Mouse (Mus musculus) neural tube, embryonic 14.5 days (tissue): ENCODE data around the gene Lrrn1. TPM values are rescaled to one million over a fixed set of nuclear protein-coding genes. Genes with fewer than 3 reads are reported as not detected.

Source experiments
- ATAC-seq: fragments of 200-750 bp; cut with Nextera tagmentation; 2 replicates; pipeline ENCODE4 v1.8.0; 2017; ENCODE audit warnings: low read depth, mild to moderate bottlenecking, moderate TSS enrichment, moderate library complexity
- H3K27ac ChIP-seq: fragments of 300-500 bp; sonication (generic); 2 replicates; pipeline ENCODE4 v1.5.1; 2014; ENCODE audit warnings: low read depth, mild to moderate bottlenecking, control low read depth, low read length, moderate library complexity, mixed read lengths
- H3K27me3 ChIP-seq: fragments of 300-500 bp; sonication (generic); 2 replicates; pipeline ENCODE4 v1.6.1; 2014; ENCODE audit warnings: low read length; ENCODE audit not compliant: control insufficient read depth, insufficient read depth
- H3K36me3 ChIP-seq: fragments of 300-500 bp; sonication (generic); 2 replicates; pipeline ENCODE4 v1.6.1; 2014; ENCODE audit warnings: low read length, mixed read lengths; ENCODE audit not compliant: control insufficient read depth, insufficient read depth
- H3K4me1 ChIP-seq: fragments of 300-500 bp; sonication (generic); 2 replicates; pipeline ENCODE4 v1.6.1; 2014; ENCODE audit warnings: low read length; ENCODE audit not compliant: control insufficient read depth, insufficient read depth
- H3K4me2 ChIP-seq: fragments of 300-500 bp; sonication (generic); 2 replicates; pipeline ENCODE4 v1.6.1; 2014; ENCODE audit warnings: mild to moderate bottlenecking, low read depth, low read length, control low read depth
- H3K4me3 ChIP-seq: fragments of 300-500 bp; sonication (generic); 2 replicates; pipeline ENCODE4 v1.5.1; 2014; ENCODE audit warnings: low read depth, low read length, control low read depth, mixed read lengths
- H3K9ac ChIP-seq: fragments of 300-500 bp; sonication (generic); replicated peaks from 2 replicates; pipeline ENCODE4 v1.6.1; 2014; ENCODE audit warnings: low read depth, mild to moderate bottlenecking, control low read depth, low read length, mixed read lengths
- H3K9me3 ChIP-seq: fragments of 300-500 bp; sonication (generic); 2 replicates; pipeline ENCODE4 v1.6.1; 2016; ENCODE audit warnings: low read length; ENCODE audit not compliant: control insufficient read depth
- WGBS: fragments of 180-500 bp; shearing (Covaris S2); extraction: QIAGEN DNeasy Blood & Tissue Kit; methylation state at CpG from one replicate; pipeline ENCODE4 v1.1.7; 2014; 5-methylcytosine and 5-hydroxymethylcytosine counted together
- polyA plus RNA-seq: library from polyadenylated mRNA; unstranded; fragments of >200 nt; fragmentation: Nextera tagmentation; extraction: Ambion mirVana; gene quantifications from 2 replicates; pipeline ENCODE4 v1.2.1, GENCODE M21; 2014

Gene Lrrn1
- polyA plus RNA-seq, 1 experiment from 2014 or later = 101 TPM

GRCm38 (mm10) chr6:107562255-107562654, 32.7 kb downstream of the Lrrn1 start:
- Histone ChIP-seq H3K36me3 (peaks cover 4% of the 10 kb centered on the region; the same call in 1 of the 2 replicates), H3K9ac (no peak overlapping the region), H3K4me2 (no peak overlapping the region), H3K4me3 (no peak overlapping the region), H3K4me1 (no peaks in the 10 kb centered on the region; the same call in 1 of the 2 replicates), H3K27ac (no peak overlapping the region), H3K9me3 (no peaks in the 10 kb centered on the region), H3K27me3 (no peaks in the 10 kb centered on the region)
- no peak for ATAC-seq
- WGBS = 98% methylated on average over 2 of the region's 2 CpGs

- 87% methylated on average over 12 of the region's 12 CpGs for WGBS
Observed at GRCm38 (mm10) chr6:107566944-107567634, 37.5 kb downstream of the Lrrn1 start.

DNA sequence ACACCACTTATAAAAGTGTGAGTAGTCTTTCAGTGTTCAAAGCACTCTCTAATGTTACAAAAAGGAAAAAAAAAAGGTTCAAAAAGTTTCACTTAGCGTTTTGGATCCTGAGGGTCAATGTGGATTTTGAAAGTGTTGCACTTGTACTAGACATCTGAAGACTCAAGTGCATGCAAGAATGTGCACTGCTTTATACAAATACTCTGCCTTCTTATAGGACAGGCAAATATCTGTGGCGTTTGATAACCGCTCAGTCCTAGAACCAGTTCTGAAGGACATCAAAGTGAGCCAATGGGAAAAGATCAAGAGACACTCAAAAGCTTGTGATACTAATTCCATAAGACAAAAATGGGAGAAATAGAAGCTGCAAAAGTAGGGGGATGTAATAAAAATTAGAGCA, 45.0 kb downstream of the Lrrn1 start:
- H3K27ac ChIP-seq = no peak overlapping the region
- no peak overlapping the region for H3K4me3 ChIP-seq
- no peak overlapping the region for H3K4me2 ChIP-seq
- no peaks in the 10 kb centered on the region for H3K27me3 ChIP-seq
- no peaks in the 10 kb centered on the region for H3K4me1 ChIP-seq
- no peak overlapping the region for H3K9ac ChIP-seq
- H3K36me3 ChIP-seq = peaks cover 7% of the 10 kb centered on the region; the same call in 1 of the 2 replicates
- no peaks in the 10 kb centered on the region for H3K9me3 ChIP-seq
- no peak for ATAC-seq
- WGBS = 97% methylated on average over 3 of the region's 3 CpGs

More at GRCm38 (mm10) chr6:107566944-107567634, 37.5 kb downstream of the Lrrn1 start:
- no peak overlapping the region for H3K4me3 ChIP-seq
- no peaks in the 10 kb centered on the region for H3K9me3 ChIP-seq
- H3K27me3 ChIP-seq = no peaks in the 10 kb centered on the region
- no peak overlapping the region for H3K27ac ChIP-seq
- H3K4me1 ChIP-seq = no peaks in the 10 kb centered on the region
- no peak overlapping the region for H3K4me2 ChIP-seq
- no peak for ATAC-seq
- peaks cover 25% of the 10 kb centered on the region for H3K36me3 ChIP-seq
- no peak overlapping the region for H3K9ac ChIP-seq

DNA sequence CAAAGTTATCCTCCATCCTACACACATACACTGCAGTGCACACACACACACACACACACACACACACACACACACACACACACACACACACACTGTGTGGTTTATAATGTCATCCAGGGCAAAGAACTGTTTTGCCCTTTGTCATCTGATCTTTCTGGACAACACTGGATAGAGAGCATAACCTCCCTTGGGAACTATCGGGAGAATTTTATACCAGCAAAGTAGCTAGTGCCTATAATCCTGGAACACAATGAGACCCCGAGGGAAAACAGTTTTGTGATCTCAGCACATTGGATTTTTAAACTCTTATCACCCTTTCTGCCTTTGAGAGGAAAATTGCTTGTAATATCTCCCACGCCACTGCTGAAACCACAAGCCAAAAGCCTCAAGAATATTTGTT, 45.8 kb downstream of the Lrrn1 start:
- 80% methylated on average over 3 of the region's 3 CpGs for WGBS
- no peak for ATAC-seq
- no peaks in the 10 kb centered on the region for H3K4me1 ChIP-seq
- no peak overlapping the region for H3K4me3 ChIP-seq
- peaks cover 7% of the 10 kb centered on the region; the same call in 1 of the 2 replicates for H3K36me3 ChIP-seq
- H3K27ac ChIP-seq = no peak overlapping the region
- no peak overlapping the region for H3K4me2 ChIP-seq
- H3K27me3 ChIP-seq = no peaks in the 10 kb centered on the region
- no peaks in the 10 kb centered on the region for H3K9me3 ChIP-seq
- H3K9ac ChIP-seq = no peak overlapping the region

- no peaks in the 10 kb centered on the region for H3K4me1 ChIP-seq
- 98% methylated on average over 8 of the region's 8 CpGs for WGBS
- no peaks in the 10 kb centered on the region for H3K9me3 ChIP-seq
- no peaks in the 10 kb centered on the region for H3K36me3 ChIP-seq
- H3K4me2 ChIP-seq = no peak overlapping the region
- H3K27me3 ChIP-seq = no peaks in the 10 kb centered on the region
- H3K9ac ChIP-seq = no peak overlapping the region
- H3K4me3 ChIP-seq = no peak overlapping the region
- ATAC-seq = peak; percentile 24; the same call in 1 of the 2 replicates
- H3K27ac ChIP-seq = no peak overlapping the region
Observed at GRCm38 (mm10) chr6:107577309-107577708, 47.7 kb downstream of the Lrrn1 start.

DNA sequence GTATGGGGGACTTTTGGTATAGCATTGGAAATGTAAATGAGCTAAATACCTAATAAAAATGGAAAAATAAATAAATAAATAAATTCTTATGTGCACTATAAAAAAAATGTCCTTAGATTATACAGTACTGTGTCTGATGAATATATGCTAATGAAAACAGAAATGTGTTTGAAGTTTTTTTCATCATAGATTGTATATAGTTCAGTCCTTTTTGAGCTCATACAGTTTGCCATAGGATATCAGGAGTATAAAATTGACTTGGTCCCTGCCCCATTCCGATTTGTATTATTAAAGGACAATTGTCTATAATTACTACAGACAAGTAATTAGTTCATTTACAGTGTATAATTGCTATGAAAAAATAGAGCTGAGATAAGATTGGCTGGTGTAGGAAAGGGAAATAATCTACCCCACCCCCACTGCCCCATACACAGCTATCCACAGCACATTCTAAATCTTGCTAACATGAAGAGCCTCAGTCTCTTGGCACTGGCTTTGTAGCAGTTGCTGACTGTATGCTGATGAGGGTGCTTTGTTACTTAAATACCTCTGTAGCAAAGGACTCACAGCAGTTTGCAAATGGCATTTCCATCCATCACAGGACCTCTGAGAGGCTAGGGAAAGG, 54.3 kb downstream of the Lrrn1 start:
- Histone ChIP-seq H3K27ac (no peak overlapping the region), H3K27me3 (no peaks in the 10 kb centered on the region), H3K9ac (no peak overlapping the region), H3K4me1 (no peaks in the 10 kb centered on the region), H3K36me3 (no peaks in the 10 kb centered on the region), H3K4me3 (no peak overlapping the region), H3K4me2 (no peak overlapping the region), H3K9me3 (no peaks in the 10 kb centered on the region)
- ATAC-seq = no peak
- 87% methylated on average over 1 of the region's 1 CpGs for WGBS

- ATAC-seq = no peak
- Histone ChIP-seq H3K27ac (no peak overlapping the region), H3K4me1 (no peaks in the 10 kb centered on the region), H3K9ac (no peak overlapping the region), H3K4me2 (no peak overlapping the region), H3K27me3 (no peaks in the 10 kb centered on the region), H3K36me3 (no peaks in the 10 kb centered on the region), H3K9me3 (no peaks in the 10 kb centered on the region), H3K4me3 (no peak overlapping the region)
Observed at GRCm38 (mm10) chr6:107605151-107605550, 75.6 kb downstream of the Lrrn1 start.

- no peaks in the 10 kb centered on the region for H3K36me3 ChIP-seq
- no peaks in the 10 kb centered on the region for H3K27me3 ChIP-seq
- no peak for ATAC-seq
- H3K27ac ChIP-seq = no peak overlapping the region
- H3K9me3 ChIP-seq = no peaks in the 10 kb centered on the region
- H3K9ac ChIP-seq = no peak overlapping the region
- H3K4me3 ChIP-seq = no peak overlapping the region
- WGBS = 79% methylated on average over 1 of the region's 1 CpGs
- no peak overlapping the region for H3K4me2 ChIP-seq
- no peaks in the 10 kb centered on the region for H3K4me1 ChIP-seq
Observed at GRCm38 (mm10) chr6:107614288-107614687, 84.7 kb downstream of the Lrrn1 start.
